Mouse (Mus musculus) T-cell, adult 2 months (primary cell): ENCODE measurements around the gene Cask.
A peak's percentile ranks its signal among the peaks of the same experiment; 100 is the strongest.

Experiments used
- DNase-seq: peaks from one replicate; pipeline ENCODE4 v3.0.0; 2022; ENCODE audit warnings: low spot score

Gene Cask

DNA sequence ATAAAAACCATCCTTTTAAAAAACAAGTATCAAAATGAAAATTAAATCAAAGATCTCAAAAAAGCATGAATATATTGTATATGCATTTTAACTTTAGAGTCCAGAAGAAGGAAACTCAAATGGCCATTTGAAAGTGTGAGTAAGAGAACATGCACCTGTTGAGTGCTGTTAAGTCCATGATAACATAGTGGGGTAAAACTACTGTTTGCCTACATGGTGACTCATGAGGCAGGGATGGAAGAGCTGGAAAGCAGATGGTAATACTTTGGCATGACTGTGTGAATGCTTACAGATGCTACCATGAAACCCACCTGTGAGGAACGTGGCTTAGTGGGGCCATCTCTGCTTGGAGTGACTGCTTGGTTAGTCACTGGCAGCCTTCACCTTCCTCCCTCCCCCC is 132.9 kb downstream of the Cask start:
- no peak for DNase-seq

DNA sequence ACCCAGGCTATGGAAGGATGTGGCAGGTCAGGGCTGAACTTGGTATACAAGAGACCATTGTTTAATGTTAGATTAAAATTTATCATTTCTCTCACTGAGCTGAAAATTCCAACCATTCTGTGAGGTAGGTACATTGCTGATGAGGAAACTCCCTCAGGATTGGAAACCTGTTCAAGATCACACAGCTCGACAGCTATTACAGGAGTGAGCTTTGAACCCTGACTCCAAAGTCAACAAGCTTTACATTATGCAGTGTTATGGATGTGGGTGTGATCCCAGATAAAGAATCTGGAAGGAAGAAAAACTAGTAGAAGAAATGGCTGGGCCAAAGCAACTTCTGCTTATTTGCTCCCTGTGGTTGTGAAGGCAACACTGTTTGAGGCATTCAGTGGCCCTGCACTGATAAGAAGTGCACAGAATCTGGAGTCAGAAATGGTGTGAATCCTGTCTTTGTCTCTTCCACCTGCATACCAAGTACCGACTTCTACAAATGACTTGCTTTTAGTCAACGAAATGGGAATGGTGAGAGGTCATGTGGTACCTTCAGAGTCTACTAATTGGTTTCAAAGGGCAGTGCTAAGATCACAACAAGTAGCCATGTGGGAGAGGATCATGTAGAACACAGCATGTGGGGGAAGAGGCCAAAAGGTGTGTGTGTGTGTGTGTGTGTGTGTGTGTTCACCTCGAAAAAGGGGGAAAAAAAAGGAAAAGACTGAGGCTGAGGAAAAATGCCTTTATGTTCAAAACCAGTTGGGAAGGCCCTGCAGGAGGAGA is 134.2 kb downstream of the Cask start:
- DNase-seq = no peak

DNA sequence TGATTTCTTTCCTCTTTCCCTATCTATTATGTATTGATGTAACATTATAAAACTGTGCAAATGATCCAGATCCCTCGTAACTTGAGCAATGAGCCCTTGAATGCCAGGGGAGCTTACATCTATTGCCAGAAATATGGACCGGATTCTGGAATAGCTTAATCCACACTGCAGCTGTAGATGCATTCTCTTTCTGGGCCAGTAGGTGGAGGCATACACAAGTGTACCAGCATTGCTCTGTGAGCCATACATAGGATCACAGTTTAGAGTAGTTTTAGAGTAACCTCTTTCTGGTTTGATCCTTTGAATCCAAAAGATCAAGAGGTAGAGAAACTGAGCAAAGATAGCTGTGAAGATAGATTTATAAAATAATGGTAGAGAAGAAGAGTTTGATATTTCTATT is 141.0 kb downstream of the Cask start:
- DNase-seq = peak; percentile 5

DNA sequence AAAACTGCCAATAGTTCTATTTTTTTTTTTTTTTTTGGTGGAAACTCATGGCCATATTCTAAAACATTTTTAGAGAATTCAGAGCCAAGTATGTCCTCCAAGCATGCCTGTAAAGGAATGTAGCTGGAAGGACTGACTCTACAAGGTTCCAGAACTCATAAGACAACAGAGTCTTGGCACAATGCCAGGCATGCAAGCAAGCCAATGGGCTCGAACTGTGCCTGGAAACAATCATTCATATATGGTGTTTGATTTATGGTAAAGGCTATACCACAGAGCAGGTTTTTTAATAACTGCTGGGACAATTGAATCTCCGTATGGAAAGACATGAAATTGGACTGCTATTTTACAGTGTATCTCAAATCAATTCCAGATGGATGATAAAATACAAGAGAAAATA is 146.1 kb downstream of the Cask start:
- DNase-seq = no peak

DNA sequence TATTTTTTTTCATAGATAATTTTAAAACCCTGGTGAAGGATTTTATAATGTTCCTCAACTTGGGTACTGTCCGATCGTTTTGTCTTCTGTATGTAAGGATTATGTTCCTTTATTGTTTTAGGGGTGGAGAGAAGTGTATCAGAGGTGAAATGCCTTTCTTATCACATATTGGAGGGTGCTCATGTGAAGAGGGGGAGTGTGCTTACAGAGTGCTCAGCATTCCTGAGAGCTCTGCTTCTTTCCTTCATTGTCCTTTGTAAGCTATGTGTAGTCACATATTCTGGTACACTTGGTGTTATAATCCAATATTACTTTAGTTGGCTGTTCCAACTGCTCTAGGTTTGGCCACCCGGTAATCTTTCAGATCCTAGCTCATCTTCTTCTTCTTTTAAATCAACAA is 150.5 kb downstream of the Cask start:
- DNase-seq = no peak

DNA sequence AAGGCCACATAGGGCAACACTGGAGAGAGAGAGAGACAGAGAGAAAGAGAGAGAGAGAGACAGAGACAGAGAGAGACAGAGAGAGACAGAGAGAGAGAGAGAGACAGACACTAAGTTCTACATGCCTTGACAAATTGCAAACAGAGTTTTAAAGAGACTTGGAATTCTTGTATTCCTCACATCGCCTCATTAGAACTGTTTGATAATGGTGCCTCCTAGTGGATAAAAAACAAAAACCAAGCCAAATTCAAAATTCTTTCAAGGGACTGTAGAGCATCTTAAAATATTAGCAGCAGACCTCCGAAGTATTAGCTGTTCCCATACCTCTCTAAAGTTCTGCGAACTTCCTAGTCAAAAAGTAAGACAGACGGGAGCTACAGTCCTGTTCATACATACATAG is 159.3 kb downstream of the Cask start:
- DNase-seq = no peak

DNA sequence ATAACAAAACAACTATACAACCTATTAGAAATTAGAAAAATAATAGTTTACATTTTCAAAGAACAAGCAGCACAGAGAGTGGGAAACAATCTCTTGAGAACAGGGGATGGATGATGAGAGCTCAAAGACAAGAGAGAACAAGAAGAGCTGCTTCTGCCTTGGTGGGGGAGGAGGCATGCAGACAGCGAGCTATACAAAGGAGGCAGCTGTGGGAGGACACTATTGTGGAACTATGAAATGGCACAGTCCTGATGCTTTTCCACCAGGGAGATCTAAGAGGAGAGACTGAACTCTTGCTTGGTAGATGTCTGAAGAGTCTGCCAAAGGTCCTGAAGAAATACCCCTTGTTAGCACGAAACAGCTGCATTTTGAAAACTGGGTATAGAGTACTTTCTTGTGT is 162.8 kb downstream of the Cask start:
- DNase-seq = no peak

DNA sequence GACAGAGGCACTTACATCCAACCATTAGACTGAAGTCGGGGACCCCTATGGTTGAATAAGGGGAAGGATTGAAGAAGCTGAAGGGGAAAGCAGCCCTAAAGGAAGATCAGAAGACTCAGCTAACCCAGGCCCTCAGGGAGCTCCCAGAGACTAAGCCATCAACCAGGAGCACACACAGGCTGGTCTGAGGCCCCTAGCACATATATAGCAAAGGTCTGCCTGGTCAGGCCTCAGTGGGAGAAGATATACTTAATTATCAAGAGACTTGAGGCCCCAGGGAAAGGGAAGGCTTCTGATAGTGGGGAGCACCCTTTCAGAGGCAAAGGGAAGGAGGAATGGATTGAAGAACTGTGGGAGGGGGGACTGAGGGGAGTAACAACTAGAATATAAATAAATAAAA is 164.6 kb downstream of the Cask start:
- DNase-seq = no peak

DNA sequence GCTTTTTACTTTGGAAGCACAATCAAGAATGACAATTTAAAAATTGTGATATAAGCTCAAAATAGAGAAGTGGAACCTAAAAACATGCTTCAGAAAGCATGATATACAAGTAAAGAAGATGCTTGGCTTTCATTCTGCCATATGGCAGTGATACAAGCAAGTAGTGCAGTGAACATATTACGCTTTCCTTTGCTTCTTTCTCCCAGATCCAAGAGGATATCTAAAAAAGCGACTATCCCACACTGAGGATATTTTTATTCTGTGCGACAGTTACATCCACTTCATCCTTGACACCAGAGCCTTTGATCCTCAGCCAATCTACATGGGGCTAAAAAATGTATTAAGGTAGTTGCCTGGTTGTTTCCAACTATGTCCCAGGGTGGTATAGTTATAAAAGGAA is 169.4 kb downstream of the Cask start:
- DNase-seq = no peak

DNA sequence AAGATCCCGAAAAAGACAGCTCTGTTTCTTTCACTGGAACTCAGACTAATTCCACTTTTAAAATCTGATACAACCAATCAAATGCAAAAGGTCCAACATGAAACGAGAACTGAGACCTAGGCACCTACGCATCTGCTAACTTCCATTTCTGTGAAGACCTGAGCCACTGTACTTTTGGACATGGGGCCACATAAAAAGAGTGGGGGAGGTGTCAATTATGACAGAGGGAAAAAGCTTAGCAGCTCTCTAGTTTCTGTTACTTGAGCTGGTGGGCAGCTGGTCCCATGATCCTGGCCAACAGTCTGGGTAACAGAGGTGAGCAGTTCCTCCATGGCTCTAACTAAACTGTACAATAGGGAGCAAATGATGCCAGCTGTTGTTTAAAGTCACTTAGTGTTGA is 178.2 kb downstream of the Cask start:
- DNase-seq = no peak

DNA sequence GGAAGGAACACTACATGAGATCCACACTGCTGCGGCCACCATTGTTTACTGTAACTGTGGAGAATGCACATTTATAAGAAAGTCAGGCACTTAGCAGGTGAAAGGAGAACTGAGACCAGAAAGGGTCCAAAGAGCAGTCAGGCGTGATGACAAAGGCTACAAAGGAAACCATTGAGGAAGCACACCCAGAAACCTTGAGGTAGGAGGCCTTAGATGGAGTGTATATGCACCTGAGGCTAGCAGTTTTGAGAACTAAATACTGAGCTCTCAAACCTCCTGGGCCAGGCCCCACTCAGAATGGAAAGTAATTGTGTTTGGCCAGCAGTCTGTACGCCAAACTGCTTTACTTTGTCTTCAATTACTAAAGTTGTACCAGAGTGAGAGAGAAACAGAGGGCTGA is 180.8 kb downstream of the Cask start:
- DNase-seq = no peak

DNA sequence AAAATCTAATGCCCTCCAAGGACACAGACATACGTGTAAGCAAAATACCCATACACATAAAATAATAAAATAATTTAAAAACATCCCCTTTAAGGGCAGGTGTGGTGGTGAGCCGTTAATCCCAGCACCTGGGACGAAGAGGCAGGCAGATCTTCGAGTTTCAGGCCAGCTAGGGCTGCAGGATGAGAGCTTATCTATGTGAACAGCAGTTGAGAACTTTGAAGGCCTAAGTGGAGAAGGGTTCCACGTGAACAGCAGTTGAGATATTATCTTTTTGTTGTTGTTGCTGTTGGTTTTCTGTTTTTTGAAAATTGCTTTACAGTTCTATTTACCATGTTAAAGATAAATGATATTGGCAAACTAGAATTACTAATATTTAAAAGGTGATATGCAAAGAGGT is 182.3 kb downstream of the Cask start:
- no peak for DNase-seq

DNA sequence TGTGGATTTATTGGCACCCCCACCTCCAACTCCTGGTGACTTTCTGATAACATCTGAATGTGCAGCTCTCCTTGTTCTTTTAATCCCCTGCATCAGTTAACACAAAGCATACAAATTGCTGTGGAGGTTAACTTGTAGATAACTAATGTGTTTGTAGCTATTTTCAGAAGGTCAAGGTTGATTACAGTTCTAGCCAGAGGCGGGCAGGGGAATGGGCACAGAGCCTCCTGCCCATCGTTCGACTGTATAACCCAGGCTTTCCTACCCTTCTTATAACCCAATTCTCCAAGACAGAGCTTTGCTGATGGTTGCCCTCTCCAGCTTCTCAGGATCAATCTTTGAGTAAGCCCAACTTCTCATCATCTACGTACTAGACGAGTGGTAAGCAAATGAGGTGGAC is 190.1 kb downstream of the Cask start, which contains the start of gene Gpr82:
TSS of gene Gpr82 (plus strand) at position 301 of the 400 bp plus-strand sequence.
- DNase-seq = no peak

DNA sequence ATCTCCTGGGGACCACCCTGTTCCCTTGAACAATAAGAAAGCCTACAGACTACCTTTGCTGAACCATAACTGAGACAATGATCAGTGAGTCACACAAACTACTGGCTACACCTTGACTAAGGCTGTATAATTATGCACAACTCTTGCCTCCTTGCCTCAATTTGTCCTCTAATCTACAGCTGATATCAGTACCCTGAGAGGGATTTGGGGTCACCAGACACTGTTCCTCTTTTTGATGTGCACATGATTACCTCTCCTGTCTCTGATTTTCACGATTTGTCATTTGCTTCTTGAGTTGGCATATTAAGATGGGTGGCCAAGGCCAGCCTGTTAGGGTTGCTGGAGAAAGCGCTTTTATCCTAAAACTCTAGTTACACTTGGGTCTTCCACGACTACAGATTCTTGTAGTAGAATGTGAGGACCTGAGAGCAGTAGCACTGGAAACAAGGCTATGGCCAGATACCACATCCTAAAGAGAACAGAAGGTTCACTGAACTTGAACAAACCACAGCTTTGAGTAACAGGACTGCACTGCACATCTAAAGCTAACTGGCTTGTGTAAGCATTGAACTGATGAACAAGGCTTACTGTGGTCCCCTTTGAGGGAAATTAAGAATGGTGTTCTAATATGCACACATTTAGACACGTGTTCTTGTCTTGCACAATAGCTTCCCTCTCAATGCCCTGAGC is 191.8 kb downstream of the Cask start:
- DNase-seq = no peak

DNA sequence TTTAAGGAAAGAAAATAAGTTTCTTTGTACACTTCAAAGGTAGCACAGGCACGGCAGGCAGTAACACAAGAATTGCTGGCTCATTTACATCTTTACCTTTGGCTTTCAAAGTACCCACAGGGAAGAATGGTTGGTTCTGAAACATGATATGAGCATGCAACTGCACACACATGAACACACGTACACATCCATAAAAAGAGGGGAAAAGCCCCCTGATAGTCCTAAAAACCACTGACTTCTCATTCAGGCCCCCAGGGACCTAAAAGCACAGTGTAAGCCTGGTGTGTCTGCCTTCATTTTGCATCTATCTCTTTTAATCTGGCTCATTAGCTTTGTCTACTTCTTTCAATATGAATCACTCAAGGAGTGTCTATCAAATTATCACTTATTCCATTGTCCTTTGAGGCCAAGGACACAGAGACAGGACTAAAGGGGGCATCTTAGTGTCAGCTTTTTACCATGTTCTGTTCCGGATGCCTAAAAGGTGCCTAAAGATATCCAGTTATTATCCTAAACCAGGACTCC is 192.5 kb downstream of the Cask start:
- DNase-seq = no peak

DNA sequence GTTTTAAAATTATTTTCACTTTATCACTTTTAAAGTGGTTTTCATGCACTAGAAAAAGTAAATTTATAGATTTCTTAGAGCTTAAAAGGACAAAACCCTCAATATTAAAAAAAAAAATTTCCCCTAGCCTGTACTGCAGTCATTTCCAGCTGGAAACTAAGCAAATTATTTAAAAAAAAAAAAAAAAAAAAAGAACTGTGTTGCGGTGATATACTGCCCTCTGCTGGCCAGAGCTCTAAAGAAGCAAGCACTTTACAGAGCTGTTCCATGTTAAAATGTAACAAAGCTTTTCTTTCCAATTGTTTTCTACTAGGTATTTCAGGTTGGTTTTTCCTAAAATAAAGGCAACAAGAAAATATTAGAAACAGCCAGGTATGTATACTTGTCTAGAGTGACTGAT is 194.4 kb downstream of the Cask start:
- DNase-seq = peak; percentile 26

DNA sequence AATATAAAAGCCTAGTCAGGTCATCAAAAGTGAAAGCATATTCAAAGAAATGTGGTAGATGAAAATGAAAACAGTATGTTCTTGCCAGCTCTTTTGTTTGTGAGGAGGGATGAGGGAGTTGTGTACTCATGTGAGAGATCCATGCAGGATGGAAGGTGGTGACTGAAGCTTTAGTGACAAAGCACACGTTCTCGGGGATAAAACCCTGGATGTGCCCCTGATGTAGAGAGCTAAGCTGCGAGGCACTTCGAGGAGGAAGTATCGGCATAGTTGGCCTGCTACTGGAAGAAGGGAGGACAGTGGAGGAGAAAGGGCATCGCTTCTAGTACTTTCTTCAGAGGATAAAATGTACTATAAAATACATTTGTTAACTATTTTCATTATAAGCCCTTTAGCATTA is 195.3 kb downstream of the Cask start:
- DNase-seq = no peak

DNA sequence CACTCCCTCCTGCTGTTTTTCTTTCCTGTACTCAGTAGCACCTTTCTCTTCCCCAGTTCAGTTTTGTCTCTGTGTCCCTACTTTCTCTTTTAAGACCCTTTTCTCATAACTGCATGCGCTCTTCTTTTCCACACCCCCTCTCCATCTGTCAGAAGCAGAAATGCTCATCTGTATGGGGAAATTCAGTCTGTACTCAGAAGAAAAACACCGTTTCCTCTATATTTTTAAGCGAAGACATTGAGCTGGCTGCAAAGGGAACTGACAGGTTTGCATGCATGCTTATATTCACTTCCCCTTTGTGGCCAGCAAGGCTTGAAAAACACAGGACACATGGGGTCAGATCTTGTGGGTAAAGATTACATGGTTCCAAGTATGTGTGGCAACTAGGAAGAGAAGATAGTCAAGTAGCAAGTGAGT is 196.2 kb downstream of the Cask start:
- no peak for DNase-seq

DNA sequence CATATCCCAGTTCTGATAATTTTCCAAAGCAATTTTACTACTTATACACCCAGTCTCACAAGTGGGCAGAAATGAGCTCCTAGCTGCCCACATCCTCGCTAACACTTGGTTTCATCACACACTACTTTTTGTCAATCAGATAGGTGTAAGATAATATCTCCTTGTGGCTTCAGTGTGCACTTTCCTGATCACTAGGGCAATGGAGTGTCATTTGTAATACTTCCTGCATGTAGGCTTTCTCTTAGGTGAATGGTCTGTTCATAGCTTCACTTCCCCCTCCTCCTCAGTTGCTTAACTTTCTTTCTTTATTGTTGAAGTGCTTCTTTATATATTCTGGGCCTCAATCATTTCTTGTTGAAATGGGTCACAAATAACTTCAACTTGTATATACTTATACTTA is 198.9 kb downstream of the Cask start:
- DNase-seq = peak; percentile 18

DNA sequence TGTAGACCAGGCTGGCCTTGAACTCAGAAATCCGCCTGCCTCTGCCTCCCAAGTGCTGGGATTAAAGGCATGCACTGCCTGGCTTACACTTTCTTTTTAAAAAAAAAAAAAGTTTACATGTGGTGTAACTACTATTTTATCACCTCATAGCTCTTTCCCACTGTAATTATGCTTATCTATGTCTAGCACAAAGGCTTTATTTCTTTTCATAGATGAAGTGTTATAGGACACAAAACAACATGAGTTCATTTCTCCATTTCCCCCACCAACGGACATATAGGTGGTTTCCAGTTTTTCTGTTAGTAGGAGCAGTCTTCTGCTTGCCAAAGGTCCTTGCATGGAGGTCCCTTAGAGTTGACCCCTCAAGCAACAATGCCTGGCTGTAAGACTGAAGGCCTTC is 199.3 kb downstream of the Cask start:
- no peak for DNase-seq

DNA sequence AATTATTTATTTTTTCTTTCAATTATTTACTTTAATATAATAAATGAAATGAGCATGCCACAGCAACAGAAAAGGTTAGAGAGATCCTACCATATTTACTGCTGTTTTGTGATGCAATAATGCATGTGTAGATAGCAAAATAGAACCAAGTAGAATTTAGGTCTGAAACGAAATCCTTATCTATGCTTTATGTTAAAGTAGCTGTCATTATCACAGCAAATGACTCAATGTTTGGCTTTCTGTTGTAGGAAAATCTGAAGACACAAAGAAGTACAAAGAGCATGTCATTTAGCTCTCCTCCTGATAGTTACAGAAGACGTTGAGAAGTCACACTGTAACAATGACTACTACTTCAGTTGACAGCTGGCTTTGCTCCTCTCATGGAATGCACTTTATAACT is 212.3 kb downstream of the Cask start:
- DNase-seq = no peak

DNA sequence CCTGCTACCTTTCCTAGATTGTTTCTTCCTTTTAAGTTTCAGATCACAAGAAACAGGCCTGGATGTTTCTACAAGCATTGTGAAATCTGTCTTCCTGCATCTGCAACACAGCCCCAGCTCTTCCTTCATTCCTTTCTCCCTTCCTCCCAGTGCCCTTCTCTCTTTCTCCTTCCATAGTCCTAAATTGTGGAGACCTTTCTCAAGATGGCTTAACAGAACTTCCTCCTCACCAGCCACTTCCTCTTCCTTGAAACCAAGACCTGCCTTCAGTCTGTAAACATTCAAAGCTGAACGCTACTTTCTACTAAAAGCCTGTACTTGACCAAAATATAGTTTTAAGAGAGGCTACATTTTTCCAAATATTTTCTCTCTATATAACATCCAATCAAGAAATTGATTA is 214.8 kb downstream of the Cask start:
- no peak for DNase-seq

DNA sequence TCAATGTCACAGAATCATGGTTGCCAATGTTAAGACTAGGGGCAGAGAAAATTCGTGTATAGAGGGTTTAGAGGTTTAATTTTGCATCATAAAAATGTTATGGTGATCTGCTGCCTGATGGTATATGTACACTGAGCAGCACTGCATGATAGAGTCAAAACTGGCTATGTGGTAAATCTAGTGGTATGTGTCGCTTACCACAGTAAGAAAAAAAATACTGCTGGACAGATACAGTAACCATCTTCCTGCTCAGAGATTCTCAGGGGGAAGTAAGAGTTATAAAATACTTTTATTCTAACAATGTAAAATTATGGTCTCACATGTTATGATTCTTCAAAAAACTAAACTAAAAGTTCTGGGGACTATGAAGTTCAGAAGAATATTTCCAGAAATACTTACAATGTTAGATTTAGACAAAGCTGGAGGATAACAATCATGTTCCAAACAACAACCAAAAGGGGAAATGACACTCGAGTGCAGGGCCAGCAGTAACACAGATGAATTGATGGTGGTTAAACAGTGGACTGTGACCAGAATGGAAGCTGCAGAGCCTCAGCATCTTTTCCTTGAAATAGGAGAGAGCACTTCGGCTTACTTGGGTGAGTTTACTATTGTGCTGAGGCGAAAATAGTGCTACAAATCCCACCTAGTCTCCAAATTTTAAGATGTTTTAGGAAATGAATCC is 219.4 kb downstream of the Cask start, which contains the start of gene Gpr34:
TSS of gene Gpr34 (plus strand) at position 491 of the 685 bp plus-strand sequence.
- DNase-seq = no peak
